Mouse (Mus musculus) Muller cell, postnatal 12 days (primary cell): ENCODE data around the gene Hnrnpu.

Experiments used
- DNase-seq: peaks from one replicate; pipeline ENCODE4 v3.0.0-alpha.2; 2015; ENCODE audit errors: inconsistent ontology term

The Hnrnpu gene

DNA sequence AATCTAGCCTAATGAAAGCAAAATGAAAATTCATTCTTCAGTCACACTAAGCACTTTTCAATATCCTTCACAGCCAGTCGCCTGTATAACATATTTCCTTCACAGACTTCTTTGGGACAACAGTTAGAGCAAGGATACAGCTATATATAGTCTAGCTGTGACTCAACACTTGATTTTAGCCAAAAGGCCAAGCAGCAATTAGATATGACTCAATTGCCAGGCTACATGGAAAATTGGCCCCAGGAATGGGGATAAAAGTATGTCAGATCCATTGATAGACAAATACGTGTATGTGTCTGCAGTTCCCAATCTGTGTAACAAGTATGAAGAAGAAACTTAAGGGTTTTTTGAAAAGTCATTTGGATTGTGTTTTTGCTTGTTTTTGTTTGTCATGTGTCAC lies 2.6 kb upstream of the Hnrnpu start:
- DNase-seq: no peak

DNA sequence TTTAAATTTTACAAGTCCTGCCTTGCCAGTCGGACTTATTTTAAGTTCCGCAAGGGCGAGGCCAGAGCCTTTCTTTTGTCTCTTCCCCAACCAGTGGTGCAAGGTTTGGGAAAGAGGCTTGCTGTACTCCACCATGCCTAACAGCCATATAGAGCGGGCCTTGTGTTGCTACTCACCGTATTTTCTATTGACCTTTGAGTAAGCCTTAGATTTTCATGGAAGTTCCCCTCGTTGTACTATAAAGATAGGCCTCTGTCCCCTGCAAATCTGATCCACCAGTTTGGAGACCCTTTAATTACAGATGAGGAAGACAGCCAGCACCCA lies 683 bp upstream of the Hnrnpu start:
- no peak for DNase-seq

DNA sequence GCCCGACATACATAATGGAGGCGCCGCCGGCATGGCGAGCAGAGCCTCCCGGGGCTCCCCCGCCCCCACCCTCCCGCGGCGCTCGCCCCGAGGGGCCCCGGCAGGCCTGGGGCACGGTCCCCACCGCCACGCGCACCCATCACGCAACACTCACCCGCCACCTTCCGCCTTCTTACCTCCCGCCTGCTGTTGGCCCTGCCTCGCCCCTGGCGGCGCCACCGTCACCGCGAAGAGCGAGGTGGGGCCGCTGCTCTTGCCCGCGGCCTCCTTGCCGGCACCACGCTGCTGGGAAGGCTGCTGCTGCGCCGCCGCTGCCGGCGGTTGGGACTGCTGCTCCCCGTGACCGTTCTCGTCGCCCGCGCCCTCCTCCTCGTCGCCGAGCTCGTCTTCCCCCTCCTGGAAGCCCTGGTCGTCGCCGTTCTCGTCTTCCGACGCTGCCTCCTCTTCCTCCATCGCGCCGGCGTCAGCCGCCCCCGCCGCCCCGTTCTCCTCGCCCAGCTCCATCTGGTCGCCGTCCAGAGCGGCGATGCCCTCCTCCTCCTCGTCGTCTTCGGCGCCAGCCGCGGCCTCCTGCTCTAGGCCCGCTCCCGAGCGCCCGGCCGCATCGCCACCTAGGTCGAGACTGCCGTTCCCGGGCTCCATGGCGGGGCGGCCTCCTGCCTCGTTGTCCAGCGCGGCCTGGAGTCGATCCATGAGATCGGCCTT lies 668 bp downstream of the Hnrnpu start:
- DNase-seq: no peak

DNA sequence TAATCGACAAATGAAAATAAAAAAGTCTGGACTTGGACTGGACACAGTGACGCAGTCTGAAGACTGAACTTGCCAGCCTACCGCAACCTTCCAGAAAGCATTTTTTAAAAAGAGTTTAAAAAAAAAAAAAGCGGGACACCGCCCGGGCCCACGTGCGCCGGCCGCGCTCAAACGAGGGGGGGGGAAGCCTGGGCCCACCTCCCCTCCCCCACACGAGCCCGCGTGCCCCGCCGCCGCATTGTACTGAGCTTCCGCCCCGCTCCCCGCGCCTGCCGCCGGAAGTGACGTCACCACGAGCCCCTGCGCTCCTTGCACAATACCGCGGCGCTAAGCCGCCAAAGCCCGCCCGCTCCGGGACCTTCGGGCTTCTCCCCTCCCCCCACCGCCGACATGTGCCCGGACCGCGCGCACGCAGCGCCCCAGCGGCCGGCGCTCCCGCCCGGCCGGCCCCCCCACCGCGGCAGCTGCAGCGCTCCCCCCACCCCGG lies 1.3 kb downstream of the Hnrnpu start:
- peak; percentile 96 for DNase-seq

DNA sequence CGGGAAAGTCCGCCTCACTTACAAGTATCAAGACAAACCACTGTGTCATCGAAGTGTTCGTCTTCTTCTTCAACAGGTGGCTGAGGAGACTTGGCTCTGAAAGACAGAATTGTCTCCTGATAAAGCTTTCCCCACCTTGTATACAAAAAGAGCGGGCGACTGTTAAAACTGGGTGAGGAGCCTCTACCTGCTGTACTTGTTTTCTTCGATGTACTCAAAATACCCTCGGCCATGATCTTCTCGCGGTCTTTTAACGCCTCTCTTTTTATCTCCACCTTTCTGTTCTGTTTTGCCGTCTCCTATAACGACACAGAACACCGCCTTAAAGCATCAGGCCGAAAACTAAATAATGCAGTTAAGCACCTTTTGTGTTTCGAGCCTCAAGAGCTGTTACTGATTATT lies 1.7 kb downstream of the Hnrnpu start:
- DNase-seq: no peak

DNA sequence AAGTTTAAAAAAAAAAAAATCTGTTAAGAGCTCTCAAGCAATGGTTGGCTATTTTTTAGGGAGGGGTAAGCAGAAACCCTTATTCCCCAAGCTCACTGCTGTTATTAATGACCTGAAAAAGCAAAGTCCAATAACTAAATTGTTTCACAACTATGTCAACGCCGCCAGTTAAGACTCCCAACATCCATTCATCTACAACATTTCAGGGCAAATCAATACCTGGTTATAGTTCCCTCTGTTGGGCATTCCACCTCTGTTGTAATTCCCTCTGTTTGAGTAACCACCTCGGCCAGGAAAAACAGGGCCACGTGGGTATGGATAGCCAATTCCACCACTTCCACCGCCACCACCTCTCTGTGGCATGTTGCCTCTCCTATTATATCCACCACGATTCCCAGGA lies 7.7 kb downstream of the Hnrnpu start:
- no peak for DNase-seq

DNA sequence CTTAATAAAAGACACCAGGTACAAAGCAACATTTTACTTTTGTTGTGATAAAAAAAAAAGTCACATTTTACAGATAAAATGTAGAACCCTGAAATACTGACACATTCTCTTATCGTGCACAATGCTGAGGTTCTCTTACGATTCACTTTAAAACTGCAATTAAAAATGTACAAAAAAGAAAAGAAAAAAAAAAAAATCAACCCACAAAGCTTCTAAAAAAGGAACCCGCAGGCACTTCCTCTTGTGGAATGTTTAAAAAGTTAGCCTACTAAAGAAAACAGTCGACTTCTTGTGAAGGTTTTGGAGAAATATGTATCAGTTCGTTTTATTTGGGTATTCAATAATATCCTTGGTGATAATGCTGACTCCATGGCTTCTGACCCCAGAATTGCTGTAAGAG lies 8.6 kb downstream of the Hnrnpu start:
- no peak for DNase-seq

DNA sequence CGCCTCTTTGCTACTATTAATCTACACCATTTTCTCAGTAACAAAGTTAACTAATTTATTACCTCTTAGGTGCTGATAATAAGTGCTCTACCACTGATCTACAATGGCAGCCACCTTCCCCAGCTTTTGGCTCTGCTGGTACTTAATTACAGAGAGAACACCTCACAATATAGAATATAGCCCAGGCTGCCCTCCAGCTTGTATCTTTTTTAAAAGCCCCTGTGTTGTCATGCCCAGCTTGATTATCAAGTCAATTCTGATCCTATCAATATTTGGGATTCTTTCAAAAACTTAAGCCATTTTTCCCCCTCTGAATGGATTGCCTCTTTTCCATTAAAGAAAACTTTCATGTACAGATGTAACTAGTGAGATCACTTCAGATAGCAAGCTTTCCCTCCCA lies 10.6 kb downstream of the Hnrnpu start:
- DNase-seq: no peak

DNA sequence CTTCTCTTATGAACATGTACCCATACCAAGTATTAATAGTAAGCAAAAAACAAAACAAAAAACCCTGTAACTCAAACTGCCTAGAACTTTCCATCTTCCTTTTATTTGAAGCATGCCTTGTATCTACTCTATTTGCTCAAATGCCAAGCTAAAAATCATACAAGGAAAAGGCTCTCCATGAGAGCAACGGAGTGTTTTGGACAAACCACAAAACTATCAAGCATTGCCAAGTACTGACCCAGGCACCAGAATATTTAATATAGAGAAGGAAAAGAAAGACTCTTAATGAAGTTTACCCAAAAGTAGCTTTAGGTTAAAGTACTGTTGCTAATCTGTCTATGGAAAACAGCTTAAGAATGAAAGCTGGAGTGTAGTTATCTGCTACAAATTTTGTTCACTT lies 11.2 kb downstream of the Hnrnpu start:
- no peak for DNase-seq

DNA sequence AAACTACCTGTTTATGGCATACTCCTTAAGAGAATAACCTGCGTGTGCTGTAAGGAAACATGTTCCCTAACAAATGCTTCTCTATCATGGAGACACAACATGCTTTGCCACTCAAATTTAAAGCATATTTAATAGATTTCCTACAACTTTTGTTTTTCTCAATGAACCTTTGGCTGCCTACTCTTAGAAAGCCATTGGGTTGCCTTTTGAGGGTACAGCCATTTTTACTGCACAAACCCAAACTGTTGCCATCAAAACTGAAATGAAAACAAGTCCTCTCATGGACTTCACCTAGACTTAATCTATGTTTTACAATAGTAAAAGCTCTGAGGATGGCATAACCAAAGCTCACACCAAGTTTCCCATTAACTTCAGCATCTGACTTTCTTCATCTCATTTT lies 13.0 kb downstream of the Hnrnpu start:
- DNase-seq: no peak

DNA sequence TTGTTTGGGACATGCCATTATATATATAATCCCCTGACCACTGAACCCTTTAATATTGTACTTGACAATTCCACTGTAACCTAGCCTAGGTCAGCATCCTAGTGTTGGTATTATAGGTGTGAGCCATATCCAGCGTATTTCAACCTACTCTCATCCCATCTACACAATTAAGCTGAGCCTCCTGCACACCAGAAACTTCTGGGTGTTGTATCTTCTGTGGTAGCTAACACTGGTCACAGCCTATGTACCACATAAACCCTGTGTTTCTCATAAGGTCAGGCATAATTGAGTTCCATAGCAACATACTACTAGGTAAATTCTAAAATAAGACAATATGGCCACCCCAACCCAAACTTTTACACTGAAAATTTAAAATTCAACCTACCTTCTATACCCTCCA lies 14.4 kb downstream of the Hnrnpu start:
- DNase-seq: no peak

DNA sequence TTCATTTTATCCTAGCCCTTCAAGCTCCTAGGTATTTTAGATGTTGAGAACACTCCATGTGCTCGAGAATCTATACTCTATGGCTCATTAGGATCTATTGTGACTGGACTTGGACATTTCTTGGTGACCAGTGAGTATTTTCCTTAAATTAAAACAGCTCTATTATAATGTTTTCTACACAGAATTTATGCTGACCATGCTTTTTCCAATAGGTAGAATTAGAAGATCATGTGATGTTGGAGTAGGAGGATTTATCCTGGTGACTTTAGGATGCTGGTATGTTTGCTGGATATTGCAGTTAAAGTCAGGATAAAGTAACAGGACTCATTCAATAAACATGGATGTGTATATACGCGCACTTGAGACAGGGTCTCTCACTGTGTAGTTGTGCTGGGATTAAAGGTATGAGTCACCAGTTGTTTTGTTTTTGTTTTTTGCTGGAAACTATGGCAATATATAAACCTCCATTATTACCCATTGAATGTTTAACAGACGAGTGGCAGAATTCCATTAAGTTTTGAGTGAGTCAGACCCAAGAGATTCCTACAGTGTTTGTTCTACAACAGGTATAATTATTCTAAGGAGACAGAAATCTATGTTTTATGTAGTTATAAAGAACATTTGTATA lies 15.8 kb downstream of the Hnrnpu start:
- DNase-seq: peak; percentile 67

DNA sequence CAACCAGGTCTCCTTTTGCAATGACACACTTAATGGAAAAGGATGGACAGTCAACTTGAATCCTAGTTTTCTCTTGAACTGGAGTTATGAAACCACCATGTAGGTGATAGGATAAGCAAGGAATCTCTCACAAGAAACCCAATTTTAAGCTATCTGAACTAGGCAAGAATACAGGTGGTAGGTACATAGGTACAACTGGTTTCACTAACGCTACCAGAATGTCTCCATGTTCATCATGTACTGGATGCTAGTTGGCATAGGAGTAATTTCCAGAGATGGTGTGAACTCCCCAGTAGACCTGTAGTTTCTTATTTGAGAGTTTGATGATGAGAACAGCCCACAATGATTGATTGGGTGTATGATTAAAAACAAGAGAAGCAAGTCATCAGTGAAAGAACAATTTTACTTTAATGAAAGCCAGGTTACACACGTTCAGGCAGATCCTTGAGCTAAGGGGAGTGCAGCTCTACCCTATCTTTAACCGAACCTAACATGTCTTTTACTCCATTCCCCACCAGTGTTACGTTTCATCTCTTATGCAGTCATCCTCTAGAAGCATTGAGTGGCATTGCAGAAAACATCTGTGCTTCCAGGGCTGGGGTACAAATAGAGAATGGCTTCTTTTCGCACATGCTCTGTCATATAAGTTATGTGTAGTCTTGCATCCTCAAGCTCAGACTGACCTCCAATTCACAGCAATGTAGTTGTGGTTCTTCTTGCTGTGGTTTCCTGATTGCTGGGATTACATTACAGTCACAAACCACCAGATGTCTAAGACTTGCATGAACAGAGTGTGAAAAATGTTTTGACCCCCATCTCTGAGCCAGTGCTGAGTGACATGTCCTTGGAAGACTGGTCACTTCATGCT lies 16.6 kb downstream of the Hnrnpu start:
- peak; percentile 38 for DNase-seq

DNA sequence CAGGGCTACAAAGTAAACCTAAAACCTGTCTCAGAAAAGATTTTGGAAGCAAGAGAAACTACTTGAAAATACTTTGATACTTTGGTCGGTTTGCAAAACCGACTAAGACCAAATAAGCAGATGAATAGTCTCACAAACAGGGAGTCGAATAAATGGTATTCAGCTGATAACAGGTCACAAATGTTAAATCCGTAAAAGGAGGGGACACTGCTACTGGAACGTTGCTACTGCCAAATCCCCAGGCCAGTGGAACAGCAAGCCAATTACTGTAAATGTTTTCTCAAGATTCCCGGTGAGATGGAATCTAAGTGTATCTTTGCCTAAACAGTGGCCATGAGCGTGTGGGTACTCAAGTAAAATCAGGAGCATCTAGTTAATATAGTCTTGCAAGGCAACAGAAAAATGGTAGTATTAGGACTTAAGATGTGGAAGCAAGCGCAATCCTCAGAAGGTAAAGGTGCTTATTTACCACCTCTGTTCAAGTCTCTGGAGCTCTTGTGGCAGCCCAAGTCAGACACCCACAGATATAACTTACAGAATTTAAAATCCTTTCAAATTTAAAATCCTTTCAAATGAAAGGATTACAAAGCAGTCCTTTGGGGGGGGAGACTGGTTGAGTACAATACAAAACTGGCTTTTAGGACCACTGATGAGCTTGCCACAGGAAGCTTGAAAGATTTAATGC lies 17.4 kb downstream of the Hnrnpu start:
- peak; percentile 28 for DNase-seq

DNA sequence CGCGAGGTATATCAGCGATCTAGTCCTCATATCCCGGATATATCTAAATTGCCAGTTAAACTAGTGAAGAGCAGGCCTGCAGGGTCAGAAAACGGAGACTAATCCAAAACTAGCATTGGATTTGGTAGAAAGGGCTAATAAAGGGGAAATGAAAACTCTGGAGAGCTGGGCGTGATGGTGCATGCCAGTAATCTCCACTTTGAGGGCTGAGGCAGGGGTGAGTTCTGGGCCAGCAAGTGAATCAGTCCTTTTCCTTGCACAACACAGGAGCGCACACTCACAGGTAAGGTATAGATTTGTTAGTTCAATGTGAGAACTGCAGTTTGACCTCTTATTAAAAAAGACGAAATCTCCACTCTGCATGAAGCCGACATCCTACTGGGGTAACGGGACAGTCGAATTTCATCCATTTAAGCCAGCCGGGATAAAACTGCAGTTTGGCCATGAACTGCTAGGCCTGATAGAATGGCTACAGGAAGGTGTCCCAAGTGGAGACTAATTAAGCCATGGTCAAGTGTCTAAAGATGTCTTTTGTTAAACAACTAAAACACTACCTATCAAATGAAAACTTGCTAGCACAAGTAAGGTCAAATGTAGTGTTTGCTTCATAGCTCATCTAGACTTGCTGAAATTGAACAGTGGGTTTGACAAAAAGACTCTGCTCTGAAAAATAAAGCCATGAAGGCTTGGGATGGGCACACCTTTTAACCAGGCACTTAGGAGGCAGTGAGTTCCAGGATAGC lies 18.1 kb downstream of the Hnrnpu start:
- peak; percentile 66 for DNase-seq

DNA sequence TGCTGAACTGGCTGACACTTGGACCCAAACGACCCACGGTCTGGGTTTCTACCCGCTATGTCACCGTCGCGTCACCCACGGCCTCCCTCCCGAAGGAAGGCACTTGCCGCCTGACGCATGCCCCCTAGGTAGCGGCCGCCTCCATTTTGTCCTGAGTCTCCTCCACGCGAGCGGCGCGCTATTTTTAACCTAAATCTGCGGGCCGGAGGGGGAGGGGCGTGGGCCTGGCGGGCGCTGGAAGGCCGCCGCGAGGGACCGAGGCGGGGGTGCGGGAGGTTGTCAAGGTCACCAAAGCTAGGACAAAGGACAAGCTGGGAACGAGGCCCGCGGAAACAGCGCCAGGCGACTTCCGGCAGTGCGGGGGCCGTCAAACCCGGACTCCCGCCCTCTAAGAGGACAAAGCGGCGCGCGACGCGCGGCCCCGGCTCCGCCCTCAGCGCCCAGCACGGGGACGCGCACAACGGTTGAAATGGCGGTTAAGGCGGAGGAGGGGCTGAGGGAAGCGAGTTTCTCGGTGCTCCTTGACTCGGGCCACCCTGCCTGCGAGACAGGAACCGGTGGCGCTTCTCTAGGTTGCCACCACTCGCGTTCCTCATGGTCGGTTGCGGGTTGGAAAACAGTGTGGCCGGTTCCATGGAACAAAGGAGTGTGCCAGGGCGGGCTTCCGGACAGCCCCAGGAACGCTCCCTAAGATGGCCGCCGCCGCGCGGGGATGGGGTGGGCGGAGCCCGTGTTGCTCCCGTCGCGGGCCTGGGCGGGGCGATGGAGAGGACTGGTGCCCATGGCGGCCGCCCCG lies 19.0 kb downstream of the Hnrnpu start, which contains the start of gene Cox20:
TSS of gene Cox20 (plus strand) at position 742 of the 796 bp plus-strand sequence.
- DNase-seq: peak; percentile 99

DNA sequence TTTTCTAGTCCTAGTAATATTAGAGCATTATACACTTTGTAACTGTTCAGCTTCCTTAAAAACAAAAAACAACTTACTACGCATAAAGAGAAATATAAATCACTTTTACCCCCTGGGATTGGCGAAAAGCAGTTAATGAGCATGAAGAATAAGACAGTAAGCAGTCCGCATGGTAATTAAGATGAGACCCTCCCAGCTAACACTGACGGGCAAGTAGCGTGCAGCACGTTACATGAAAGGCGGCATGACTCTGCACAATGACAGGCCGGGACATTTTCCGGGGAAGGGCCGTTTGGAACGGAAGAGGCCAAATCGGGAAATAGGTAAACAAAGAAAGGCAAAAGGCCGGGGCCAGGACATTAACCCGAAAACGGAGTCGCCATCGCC lies 19.6 kb downstream of the Hnrnpu start:
- DNase-seq: no peak

DNA sequence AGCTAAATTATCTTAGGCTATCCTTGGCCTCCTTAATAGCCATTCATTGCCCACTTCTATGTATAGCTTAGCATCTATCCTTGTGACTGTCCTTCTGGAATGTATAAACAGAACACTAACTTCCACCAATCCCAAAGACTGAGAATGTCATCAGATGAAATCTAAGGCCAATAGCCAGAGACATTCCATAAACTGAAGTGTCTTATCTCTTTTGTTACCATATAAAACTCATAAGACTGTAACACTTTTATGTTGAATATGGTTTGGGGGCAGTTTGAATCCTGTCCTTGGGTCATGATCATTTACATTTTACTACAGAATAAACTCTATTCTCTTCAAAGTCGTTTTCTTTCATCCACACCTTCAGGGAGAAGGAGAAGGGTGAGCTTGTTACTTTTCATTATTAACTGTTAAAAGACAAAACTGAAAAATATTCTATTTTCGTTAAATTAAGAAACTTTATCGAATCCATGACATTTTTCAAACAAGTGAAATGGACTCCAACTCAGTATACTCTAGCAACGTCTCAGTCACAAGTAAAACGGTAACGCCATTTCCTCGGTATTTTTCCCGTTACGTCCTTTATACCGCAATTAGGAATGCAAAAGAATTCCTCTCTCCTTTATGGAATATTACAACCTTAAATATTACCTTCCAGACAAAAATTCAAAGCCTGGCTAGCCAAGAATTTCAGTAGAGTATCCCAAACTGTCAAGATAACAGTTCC lies 20.2 kb downstream of the Hnrnpu start:
- peak; percentile 31 for DNase-seq

DNA sequence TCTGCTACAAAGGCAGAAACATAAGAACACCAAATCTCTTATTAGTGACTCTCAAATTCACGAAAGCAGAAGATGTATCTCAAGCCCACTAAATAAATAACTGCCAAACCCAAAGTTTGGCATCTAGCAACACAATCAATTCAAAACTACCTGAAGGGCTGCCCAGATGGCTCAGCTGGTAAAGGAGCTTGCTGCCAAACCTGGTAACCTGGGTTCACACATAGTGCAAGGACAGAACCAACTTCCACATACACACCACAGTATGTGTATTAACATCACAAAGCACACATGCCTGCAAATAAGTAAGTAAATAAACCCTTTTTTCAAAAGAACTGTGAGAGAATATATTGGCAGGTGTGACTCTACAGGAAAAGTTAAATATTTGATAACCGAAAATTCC lies 23.4 kb downstream of the Hnrnpu start:
- no peak for DNase-seq

DNA sequence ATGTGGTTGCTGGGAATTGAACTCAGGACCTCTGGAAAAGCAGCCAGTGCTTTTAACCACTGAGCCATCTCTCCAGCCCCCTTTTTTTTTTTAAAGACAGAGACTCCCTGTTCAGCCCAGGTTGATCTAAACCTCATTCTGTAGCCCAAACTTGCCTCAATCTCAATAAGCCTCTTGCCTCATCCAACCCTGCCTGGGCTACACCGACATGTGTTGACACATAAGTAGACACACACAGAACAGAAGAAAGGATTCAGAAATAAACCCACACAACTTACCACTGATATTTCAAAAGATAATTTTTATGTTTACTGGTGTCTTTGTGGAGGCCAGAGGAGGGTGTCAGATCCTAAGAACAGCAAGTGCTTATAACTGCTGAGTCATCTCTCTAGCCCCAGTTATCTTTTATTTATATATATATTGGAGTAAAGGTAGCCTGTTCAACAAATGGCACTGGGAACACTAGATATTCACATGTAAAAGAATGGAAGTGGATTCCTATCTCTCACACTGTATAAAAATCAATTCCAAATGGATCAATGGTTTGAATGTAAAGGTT lies 24.5 kb downstream of the Hnrnpu start:
- DNase-seq: no peak
